Mouse (Mus musculus) kidney, adult 2 months (tissue): ENCODE data around the gene Itgb4. TPM values are rescaled to one million over a fixed set of nuclear protein-coding genes. Genes with fewer than 3 reads are reported as not detected.

Source experiments
- DNase-seq: peaks from one replicate; pipeline ENCODE4 v3.0.0; 2021
- H3K27ac ChIP-seq: fragments of 200-500 bp; 2 replicates; pipeline ENCODE4 v1.5.1; 2012; ENCODE audit warnings: low read depth, low read length, control low read depth, inconsistent platforms; ENCODE audit not compliant: insufficient read depth
- H3K27me3 ChIP-seq: fragments of 200-500 bp; replicated peaks from 2 replicates; pipeline ENCODE4 v1.6.1; 2012; ENCODE audit warnings: mild to moderate bottlenecking, moderate library complexity, low read length, inconsistent platforms; ENCODE audit not compliant: control insufficient read depth, insufficient read depth
- H3K36me3 ChIP-seq: fragments of 200-500 bp; 2 replicates; pipeline ENCODE4 v1.6.1; 2012; ENCODE audit warnings: mild to moderate bottlenecking, moderate library complexity, low read length, inconsistent platforms; ENCODE audit not compliant: control insufficient read depth, insufficient read depth
- H3K4me1 ChIP-seq: fragments of 200-500 bp; 2 replicates; pipeline ENCODE4 v1.6.1; 2011; ENCODE audit warnings: low read length; ENCODE audit not compliant: control insufficient read depth, insufficient read depth
- H3K4me3 ChIP-seq: fragments of 200-500 bp; 2 replicates; pipeline ENCODE4 v1.5.1; 2011; ENCODE audit warnings: mild to moderate bottlenecking, low read depth, low read length, control low read depth; ENCODE audit not compliant: insufficient read depth
- CTCF ChIP-seq: fragments of 200-500 bp; conservative IDR thresholded peaks from 2 replicates; pipeline ENCODE4 v1.5.1; 2011; ENCODE audit warnings: low read depth, mild to moderate bottlenecking, control low read depth, low read length, moderate library complexity, mixed read lengths; ENCODE audit not compliant: insufficient read depth, insufficient read length
- POLR2A ChIP-seq: fragments of 200-500 bp; IDR thresholded peaks from one replicate; pipeline ENCODE4 v1.6.1; 2011; ENCODE audit warnings: low read depth, low read length, control low read depth
- WGBS: fragments of 180-500 bp; shearing (Covaris S2); methylation state at CpG from one replicate; pipeline ENCODE4 v1.1.7; 2018; 5-methylcytosine and 5-hydroxymethylcytosine counted together
- polyA plus RNA-seq: library from polyadenylated mRNA; depleted of rRNA; stranded (reverse); fragments of >200 nt; gene quantifications from 2 replicates; pipeline ENCODE4 v1.2.3, GENCODE M21; 2012

Gene Itgb4
- polyA plus RNA-seq, 1 experiment, result 5.1 TPM

DNA sequence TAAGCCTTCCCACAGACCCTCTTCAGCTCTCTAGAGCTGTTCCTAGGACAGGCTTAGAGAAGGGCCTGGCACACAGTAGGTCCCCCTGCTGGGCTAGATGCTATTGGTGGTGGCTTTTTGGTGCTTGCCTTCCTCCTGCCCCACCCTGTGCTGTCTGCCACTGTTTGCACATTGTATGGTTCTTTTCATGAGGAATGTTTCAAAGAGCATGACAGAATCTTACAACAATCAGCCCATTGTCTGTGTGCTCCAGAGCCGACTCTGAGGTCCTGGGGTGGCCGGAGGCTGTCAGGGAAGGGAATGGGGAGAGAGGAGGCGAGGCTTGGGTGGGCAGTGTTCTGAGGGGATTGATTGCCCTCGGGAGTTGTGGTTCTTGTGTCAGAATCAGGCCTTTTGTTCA, 18.1 kb upstream of the Itgb4 start:
- TF ChIP-seq CTCF (no peak), POLR2A (no peak)
- no peaks in the 10 kb centered on the region for H3K36me3 ChIP-seq
- DNase-seq, result no peak
- H3K27me3 ChIP-seq, result no peaks in the 10 kb centered on the region
- peaks cover 13% of the 10 kb centered on the region; the same call in 1 of the 2 replicates for H3K4me1 ChIP-seq
- 76% methylated on average over 4 of the region's 4 CpGs for WGBS
- no peak overlapping the region for H3K4me3 ChIP-seq
- no peak overlapping the region for H3K27ac ChIP-seq

DNA sequence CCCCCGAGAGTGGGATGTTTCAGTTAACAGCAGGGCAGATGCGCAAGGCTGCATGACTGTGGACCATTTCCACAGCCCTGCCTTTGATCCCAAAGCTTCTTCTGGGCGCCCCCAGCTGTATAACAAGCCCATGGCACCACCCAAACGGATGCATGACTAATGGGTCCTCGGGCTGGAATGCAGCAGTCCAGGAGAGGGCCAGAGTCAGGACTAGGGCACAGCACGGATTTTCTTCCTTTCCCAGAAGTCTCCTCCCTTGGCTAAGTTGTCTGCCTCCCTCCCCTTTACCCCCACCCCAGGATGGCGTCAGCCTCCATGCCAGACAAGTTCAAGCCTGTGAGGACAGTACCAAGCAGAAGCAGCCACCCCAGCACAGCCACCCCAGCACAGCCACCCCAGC, 16.5 kb upstream of the Itgb4 start:
- no peak overlapping the region for H3K27ac ChIP-seq
- WGBS, result 73% methylated on average over 7 of the region's 7 CpGs
- H3K4me3 ChIP-seq, result no peak overlapping the region
- TF ChIP-seq POLR2A (no peak), CTCF (no peak)
- no peak for DNase-seq
- no peaks in the 10 kb centered on the region; the same call in 1 of the 2 replicates for H3K36me3 ChIP-seq
- H3K4me1 ChIP-seq, result peaks cover 13% of the 10 kb centered on the region; the same call in 1 of the 2 replicates
- no peaks in the 10 kb centered on the region for H3K27me3 ChIP-seq

DNA sequence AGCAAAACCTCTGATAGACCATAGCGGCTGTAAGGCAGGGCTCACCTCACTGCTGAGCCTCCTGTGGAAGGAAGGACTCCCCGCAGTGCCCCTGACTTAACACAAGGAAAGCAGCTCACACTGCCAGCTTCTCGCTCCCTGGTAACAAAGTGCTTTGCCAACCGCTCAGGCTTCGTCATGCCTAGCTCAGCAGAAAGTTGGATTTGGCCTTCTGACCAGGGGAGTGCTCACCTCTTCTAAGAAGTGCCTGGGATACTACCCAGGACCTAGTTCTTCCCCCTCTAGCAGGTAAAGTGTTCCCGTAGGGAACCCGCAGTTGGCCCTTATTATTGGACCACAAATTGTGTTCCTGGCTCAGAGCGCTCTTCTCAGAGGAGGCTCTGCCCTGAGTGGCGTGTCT, 15.5 kb upstream of the Itgb4 start:
- H3K4me3 ChIP-seq, result no peak overlapping the region
- no peaks in the 10 kb centered on the region for H3K27me3 ChIP-seq
- TF ChIP-seq CTCF (no peak), POLR2A (no peak)
- peak; percentile 66 for DNase-seq
- H3K36me3 ChIP-seq, result no peaks in the 10 kb centered on the region; the same call in 1 of the 2 replicates
- WGBS, result 86% methylated on average over 9 of the region's 9 CpGs
- peaks cover 13% of the 10 kb centered on the region; the same call in 1 of the 2 replicates for H3K4me1 ChIP-seq
- no peak overlapping the region for H3K27ac ChIP-seq

DNA sequence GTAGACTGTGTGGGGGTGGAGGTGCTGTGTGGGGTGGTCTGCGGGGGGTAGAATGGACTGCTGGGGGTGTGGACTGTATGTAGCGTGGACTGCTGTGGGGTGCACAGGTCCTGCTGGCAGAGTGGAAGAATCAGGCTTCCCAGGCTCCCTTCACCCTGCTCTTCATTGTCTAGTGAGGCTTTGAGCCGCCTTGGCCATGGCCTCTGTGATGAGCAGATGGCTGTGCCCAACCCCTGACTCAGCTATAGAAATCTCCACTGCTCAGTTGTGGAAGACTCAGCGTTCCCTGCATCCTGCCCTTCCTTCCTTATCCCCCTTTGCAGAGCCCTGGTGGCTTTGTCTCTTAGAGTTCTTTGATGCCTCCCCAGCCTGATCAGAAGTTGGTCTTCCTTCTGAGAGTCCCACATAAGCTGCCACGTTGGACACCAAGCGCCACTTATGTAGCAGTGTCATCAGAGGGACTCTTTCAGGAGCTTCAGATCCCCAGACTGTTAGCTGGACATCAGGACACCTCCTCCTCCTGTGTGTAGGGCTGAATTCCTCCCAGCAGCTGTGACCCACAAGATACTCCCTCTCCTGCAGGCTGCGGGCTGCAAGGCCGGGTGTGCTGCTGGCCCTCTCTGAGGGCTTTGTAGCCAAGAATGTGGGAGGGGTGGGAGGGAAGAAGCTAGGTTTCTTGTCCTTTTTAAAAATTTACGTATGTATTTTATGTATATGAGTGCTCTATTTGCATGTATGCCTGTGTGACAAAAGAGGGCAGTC, 11.7 kb upstream of the Itgb4 start:
- H3K36me3 ChIP-seq, result no peaks in the 10 kb centered on the region; the same call in 1 of the 2 replicates
- no peak for DNase-seq
- no peaks in the 10 kb centered on the region for H3K27me3 ChIP-seq
- TF ChIP-seq POLR2A (no peak), CTCF (no peak)
- WGBS, result 94% methylated on average over 9 of the region's 9 CpGs
- H3K27ac ChIP-seq, result no peak overlapping the region
- H3K4me3 ChIP-seq, result no peak overlapping the region
- H3K4me1 ChIP-seq, result no peaks in the 10 kb centered on the region

DNA sequence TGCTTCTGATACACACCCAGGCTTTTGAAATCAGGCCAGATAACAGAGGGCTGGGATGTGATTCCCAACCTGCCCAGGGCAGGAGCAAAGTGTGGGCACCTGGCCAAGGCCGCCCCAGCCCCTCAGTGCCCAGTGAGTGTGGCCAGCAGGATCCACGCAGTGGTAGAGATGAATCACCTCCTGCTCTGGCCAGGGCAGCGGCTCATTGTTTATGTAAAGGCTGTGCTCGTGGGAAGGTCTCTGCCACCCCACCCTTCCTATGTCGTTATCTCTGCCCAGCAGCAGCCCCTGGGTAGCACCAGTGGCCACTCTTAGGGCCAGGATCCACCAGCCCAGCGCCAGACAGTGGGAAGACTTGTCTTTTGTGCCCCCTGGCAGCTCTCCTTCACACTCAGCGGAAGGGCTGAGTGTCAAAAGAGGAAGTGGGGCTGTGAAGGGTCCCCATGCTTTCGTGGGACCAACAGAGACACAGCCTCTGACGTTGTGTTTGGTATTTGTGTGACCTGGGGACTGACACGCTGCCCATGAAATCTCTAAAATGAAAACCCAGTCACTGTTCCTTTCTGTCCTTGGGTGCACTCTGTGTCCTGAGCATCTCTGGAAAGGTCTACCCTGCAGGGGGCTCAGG, 9.4 kb upstream of the Itgb4 start:
- Histone ChIP-seq H3K4me3 (no peak overlapping the region), H3K36me3 (no peaks in the 10 kb centered on the region; the same call in 1 of the 2 replicates), H3K4me1 (no peaks in the 10 kb centered on the region), H3K27ac (no peak overlapping the region), H3K27me3 (no peaks in the 10 kb centered on the region)
- TF ChIP-seq POLR2A, result no peak
- TF ChIP-seq CTCF, result no peak
- peak; percentile 45 for DNase-seq
- 67% methylated on average over 10 of the region's 10 CpGs for WGBS

DNA sequence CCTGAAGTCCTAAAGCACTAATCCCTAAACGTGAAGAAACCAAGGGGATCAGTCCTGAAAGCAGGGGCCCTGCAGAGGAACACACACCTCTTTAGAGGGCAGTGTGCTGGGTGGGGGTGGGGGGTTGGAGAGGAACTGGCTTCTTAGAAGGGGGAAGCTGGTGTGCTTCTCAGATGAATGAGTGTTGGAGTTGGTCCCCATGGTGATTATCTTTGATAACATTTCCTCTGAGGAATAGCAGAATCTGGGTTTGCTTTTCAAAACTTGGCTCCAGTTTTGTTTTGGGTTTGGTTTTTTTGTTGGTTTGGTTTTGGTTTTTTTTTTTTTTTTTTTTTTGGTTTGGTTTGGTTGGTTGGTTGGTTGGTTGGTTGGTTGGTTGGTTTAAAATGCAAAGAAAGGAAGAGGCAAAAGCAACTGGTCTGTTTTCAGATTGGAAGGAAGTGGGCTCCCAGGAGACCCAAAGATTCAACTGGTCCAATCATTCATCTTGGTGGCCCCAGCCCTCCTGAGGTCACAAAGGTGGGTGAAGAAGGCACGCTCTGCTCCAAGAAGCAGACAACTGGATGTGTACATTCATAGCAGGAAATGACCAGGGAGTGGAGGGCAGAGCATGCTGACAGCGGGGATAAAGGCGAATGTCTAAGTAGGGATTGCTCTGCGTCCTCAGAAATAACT, 5.6 kb upstream of the Itgb4 start:
- Histone ChIP-seq H3K27me3 (no peaks in the 10 kb centered on the region), H3K36me3 (no peaks in the 10 kb centered on the region), H3K4me3 (no peak overlapping the region), H3K27ac (no peak overlapping the region), H3K4me1 (no peaks in the 10 kb centered on the region)
- no peak for TF ChIP-seq POLR2A
- TF ChIP-seq CTCF, result no peak
- DNase-seq, result no peak
- WGBS, result 66% methylated on average over 5 of the region's 5 CpGs
